Mouse (Mus musculus) gastrocnemius, postnatal 10 days (tissue): Measurements from ENCODE around the gene L3mbtl4. TPM values are rescaled to one million over a fixed set of nuclear protein-coding genes. Genes with fewer than 3 reads are reported as not detected.
A peak's percentile ranks its signal among the peaks of the same experiment; 100 is the strongest.

ENCODE experiments used
- DNase-seq: peaks from one replicate; pipeline ENCODE4 v3.0.0; 2021; ENCODE audit warnings: mixed read lengths
- long read RNA-seq, 2 experiments: library from polyadenylated mRNA; stranded (forward); transcript quantifications; one replicate each; pipeline ENCODE4 v2.0.0; 2021
- total RNA-seq, 2 experiments: library from RNA; stranded (reverse); gene quantifications; 2 replicates each; pipeline ENCODE4 v1.2.3; 2021

Gene L3mbtl4
- under 1 TPM in 1 of 2 experiments, not detected in 1; 0.09 TPM for total RNA-seq
- long read RNA-seq, experiment 1, result 0 reads
- long read RNA-seq, experiment 2, result 0 reads

DNA sequence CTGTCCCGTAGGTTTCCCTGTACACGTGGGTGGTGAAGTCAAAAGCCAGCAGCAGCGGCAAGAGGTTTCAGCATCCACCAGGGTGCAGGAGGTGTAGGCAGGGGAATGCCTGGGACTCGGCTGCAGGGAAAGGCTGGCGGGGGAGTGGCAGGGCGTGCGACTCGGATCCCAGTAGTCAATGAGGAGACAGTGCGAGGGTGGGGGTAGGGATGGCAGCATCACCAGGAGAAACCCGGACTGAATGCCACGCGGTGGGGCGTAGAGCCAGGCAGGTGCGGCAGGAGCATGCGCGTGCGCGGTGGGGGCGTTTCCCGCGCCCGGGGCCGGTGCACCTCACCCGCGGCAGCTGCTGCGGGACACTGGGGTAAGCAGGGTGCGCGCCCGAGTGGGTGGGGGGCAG, at the start of gene L3mbtl4:
Gene L3mbtl4 (plus strand): TSS at position 271 of the 400 bp plus-strand sequence.
- DNase-seq, result peak; percentile 9

- DNase-seq, result no peak
Measured at GRCm38 (mm10) chr17:68230484-68230883, 43.1 kb upstream of the L3mbtl4 start.

DNA sequence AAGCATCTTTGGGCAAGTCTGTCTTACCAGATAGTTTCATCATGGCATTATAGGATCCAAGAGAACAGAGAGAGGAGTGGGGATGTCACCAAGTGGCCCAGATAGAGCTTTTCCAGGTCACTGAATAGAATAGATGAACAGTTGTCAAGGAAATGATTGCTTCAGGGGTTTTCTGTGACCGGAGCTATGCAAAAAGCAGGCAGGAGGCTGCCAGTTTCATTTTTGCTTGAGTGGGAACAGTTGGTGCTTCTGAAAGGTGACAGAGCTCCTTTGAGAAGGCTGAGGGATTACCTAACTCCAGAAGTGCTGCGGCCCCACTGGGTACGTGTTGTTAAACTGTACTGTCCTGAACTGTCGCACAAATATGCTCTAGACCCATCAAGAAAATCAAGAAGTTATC, 38.2 kb upstream of the L3mbtl4 start:
- no peak for DNase-seq

DNA sequence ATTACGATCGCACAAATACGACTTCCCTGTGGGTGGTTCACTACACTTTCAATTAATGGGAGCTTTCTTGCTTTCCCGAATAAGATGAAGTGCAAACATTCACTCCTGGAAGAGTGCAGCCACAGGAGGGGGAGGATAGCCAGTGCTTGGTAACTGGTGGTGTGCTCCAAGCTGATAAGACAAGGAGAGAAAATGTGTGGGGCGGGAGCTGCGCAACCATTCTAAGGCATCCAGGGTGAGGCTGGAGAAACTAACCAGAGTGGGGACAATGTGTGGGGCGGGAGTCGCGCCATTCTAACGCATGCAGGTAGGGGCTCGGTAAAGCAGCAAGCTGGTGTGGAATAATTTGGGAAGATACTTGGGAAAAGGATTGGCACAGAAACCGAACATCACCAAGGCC, 36.6 kb upstream of the L3mbtl4 start:
- DNase-seq, result no peak

DNA sequence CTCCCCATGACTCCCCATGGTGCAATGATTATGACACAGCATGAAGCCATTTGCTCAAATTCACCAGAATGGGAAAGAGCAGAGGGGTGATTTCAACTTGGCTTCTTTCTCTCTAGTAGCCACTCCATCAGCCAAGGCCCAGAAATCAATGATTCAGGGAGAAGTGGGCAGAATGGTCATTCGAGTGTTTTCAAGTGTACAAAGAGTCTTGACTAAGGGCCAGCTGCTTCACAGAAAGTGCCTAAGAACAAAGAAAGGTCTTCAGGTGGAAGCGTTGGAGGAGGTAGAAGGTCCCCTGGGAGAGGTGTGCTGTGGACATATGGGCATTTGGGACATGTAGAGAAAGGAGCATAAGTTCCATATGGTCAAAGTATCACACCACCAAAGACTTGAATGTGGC, 33.4 kb upstream of the L3mbtl4 start:
- DNase-seq, result no peak

GRCm38 (mm10) chr17:68264835-68265557, 8.6 kb upstream of the L3mbtl4 start:
- DNase-seq, result no peak

DNA sequence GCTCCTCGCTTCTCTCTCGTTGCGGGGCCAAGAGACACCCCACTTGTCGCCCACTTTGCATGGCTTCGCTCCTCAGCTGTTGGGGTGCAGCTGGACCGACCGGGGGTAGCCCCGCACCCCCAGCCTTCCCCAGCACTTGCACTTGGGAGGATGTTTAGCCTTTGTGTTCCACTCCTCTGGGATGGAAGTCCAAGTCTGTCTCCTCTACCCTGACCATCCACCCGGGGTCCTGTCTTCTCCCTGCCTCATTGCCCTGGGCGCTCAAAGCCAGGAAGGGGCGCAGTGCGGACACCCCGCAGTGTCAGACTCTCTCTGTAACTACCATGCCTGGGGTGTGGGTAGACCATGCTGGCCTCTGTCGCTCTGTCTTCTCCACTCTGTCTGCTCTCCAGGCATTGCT, 357 bp downstream of the L3mbtl4 start:
- no peak for DNase-seq

- DNase-seq, result no peak
Measured at GRCm38 (mm10) chr17:68275138-68275537, 1.5 kb downstream of the L3mbtl4 start.

DNA sequence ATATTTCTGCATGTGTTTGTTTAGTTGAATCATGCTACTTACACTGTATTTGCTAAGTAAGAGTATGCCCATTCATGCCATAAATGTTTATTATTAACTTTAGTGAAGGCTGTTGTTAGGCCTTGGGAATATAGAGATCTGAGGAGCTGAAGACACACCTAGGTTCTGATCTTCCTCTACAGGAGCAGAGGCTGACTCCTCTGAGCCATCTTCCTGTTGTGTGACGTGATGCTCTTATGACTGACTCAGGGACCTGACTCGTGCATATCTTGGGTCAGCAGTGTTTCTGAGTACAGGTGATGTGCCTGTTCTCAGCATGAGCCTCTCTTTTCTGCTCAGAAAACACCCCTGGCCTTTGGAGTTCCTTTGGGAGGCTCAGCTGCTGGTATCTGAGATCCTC, 7.3 kb downstream of the L3mbtl4 start:
- DNase-seq, result no peak

DNA sequence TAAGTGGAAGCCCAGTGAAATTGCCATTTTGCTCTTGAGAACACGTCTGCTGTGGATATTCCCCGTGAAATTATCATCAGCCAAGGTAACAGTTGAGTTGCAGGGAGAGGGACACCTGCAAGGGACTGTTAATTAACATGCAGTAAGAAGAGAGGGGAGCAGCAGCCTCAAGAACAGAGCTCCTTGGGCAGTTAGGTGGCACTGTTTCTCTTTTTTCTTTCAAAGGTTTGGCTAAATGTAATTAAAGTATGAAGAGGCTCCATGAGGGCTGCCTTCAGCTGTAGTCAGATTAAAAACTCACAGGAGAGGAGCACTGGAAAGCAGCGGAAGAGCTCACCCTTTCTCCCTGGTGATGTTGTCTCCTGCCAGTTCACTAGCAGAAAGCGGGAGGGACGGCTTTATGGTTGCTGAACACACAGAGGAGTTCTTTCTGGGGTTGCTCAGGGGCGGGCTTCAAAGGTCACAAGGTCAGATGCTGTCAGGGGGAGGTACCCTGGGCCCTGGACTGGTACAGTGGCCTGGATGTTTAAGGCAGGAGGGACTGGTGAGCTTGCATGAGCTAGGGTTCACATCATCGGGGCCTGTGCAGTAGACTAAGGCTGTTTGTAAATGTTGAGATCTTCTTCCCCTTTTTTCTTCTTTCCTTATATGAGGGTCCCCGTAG, 11.7 kb downstream of the L3mbtl4 start:
- no peak for DNase-seq

DNA sequence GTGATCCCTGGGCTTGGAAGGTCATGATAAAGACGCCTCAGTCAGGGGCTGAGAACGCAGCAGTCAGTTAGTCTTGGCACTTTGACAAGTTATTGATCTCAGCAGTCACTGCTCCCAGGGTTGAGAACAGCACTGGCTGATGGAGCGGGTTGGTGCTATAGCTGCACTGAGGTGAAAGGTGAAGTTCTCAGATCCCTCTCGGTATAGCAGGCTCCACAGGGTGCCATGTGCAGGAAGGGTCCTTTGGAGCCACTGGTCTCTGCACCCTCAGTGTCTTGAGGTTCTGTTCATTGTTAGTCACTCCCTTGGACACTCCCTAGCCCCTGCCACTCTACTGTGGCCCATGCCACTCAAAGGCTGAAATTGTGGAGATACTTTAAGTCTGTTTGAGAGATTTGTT, 14.5 kb downstream of the L3mbtl4 start:
- no peak for DNase-seq

- DNase-seq, result no peak
Measured at GRCm38 (mm10) chr17:68288699-68289098, 15.1 kb downstream of the L3mbtl4 start.

DNA sequence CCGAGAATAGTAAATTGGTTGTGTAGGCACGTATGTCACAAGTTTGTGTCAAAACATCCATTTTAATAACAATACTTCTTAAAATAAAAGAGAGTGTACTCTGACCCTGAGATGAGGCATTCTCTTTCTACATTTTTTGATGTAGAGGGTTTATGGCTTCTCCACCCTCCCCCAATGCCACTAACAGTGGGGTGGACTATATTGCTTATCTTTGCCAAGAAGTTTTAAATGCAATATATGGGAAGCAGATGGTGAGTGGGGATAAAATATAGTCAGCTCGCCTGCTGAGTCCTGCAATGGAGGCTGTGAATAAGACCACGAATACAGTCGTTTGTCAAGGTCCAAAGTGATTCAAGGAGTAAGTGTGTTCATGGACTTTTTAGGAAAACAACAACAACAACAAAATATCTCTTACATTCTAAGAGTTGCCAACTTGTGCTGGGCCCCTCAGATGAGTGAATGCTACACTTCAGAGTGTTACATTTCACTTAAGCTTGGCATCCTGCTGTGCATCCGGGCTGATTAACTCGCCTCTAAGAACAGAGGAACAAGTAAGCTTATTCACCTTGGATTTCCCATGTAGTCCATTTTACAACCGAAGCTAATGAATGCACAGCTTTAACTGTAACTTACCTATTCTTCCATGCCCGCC, 18.2 kb downstream of the L3mbtl4 start:
- no peak for DNase-seq

GRCm38 (mm10) chr17:68308381-68308780, 34.8 kb downstream of the L3mbtl4 start:
- no peak for DNase-seq

- no peak for DNase-seq
Measured at GRCm38 (mm10) chr17:68312286-68312927, 38.8 kb downstream of the L3mbtl4 start.

DNA sequence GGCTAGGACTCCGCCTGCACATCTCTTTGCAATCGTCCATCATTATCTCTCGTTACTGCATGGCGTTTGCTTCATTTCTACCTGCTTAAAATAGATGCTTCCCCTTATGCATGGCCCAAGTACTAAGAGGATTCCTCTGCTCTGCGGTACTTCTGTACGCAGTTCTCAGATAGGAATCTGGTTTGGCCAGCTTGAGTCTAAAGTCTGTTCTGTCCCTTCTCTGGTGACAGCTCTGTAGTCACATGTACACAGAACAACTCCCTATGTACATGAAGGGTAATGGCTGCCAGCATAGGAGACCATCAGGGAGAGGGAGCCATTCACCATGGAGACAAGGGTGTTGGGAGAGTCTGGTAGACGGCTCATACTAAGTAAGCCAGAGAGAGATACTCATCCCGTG, 47.3 kb downstream of the L3mbtl4 start:
- no peak for DNase-seq

GRCm38 (mm10) chr17:68322607-68323006, 49.0 kb downstream of the L3mbtl4 start:
- DNase-seq, result no peak

GRCm38 (mm10) chr17:68332225-68332624, 58.6 kb downstream of the L3mbtl4 start:
- no peak for DNase-seq

DNA sequence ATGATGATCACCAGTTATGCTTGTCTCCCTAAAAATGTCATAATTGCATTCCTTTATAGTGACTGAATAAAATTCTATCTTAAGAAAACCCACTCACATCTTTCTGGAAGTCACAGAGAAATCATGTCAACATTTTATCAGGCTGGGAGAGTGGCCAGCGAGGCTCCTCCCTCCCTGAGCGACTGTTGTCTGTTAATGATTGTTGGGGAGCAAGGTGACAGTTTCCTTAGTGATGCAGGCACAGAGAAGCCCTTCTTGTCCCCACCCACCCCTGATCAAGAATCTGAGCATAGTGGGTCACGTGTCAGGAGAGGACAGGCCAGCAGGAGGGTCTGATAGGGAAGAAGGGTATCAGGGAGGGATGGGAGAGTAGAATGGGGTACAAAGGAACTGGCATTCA, 59.8 kb downstream of the L3mbtl4 start:
- DNase-seq, result no peak

DNA sequence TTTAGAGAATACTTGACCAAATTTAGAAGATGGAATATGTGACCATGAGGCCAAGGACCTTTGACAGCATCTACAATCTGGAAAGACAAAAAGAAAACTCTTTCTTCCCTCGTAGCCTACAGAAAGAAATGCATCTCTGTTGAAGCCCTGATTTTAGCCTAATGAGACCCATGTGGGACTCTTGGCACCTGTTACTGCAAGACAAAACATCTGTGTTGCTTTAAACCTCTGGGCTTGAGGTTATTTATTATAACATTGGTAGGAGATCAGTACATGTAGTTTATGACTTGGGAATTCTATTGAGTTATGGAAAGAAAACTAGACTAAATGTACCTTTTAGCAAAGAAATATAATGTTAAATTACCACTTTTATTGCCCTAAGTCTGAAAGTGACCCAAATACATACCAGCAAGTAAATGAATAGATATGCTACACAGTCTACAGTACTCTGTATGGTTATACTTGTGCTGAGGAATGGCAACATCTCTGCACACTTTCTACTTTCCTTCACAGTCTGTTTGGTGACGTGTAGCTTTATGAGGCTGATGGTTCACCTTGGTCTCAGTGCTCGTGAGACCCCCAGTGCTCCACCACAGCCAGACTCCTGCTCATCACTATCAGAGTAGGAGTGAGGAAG, 65.4 kb downstream of the L3mbtl4 start:
- no peak for DNase-seq

DNA sequence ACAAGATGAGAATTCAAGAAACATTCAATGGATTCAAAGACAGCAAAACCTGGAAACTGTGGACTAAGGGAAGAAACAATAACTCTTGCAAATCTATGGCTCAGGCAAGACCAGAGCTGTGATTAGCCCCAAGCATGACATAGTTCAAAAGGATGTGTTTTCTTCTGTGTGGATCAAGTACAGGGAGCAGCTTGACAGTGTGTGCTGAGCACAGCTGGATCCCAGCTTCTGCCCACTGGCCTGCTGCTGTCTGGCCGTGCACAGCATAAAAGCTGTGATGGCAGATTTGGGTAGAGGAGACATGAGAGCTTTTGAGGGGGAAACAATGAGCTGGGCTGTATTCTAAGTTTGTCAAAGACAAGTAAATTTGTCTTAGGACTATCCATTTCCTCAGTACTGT, 84.1 kb downstream of the L3mbtl4 start:
- DNase-seq, result no peak

DNA sequence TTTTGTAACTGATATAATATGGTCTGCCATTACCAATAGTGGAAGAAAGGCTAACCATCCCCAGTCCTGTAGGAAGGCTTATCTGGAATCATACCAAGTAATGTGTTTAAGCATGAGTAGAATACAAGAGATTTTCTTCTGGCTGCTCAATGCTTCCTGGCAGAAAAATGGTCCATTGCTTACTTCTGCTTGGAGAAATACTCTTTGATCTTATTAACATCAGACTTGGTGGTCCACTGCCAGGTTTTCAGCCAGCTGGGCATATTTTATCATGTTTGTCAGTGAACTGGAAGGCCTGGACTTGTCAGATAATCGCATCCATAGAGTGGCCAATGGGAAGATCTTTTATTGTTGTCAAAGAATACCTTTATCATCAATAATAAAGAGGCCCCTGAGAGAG, 97.5 kb downstream of the L3mbtl4 start:
- DNase-seq, result no peak
